ENCODE assay signal across 8 mouse cellular contexts in the genomic region with DNA sequence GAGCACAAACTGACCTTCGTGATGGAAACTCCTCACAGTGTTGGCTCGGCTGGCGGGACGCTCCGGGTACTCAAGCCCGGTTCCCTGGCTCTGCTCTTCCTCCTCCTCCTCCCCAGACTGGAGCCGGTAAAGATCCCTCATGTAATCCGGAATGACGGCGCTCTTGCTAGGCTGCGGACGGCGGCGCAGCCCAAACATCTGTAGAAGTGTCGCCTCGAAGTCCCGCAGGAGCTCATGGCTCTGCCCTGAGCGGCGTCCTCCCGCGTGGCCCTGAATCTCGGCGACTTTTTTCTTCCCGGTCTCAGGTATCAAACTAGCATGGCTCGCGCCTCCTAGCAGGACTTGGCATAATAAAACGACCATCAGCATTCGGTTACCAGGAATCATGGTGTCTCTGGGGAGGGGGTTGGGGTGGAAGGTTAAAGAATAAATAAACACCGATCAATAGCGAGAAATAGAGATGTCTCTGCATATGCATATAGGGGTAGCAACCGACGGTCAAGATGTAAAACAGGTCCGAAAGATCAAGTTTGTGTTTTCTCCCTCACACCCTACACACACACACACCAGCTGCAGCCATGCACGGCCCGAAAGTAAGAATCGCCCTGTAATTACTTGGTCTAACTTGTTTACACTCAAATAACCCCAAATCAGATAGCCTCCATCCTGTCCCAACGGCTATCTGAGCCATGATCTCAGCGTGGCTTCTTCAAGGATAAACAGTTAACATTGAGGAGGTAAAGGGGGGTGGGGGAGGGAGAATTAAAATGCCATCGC. TPM values are rescaled to one million over a fixed set of nuclear protein-coding genes. Genes with fewer than 3 reads are reported as not detected.
DNase-seq lines count a peak whose midpoint lies in the region; ATAC-seq and TF ChIP-seq lines count a peak whose summit lies in the region.

No protein-coding gene starts in this region.

- H3K4me2 ChIP-seq in limb, embryonic 14.5 days (replicated peaks; ENCODE audit: low read depth, low read length, severe bottlenecking), result peak overlapping the region; percentile 75

- H3K27ac ChIP-seq in ES-Bruce4 (ENCODE audit: insufficient read depth, low read length), result no peak overlapping the region
- H3K27ac ChIP-seq in cortical plate, adult 2 months (ENCODE audit: insufficient read depth, low read length), result no peak overlapping the region
- H3K27ac ChIP-seq in limb, embryonic 14.5 days (replicated peaks; ENCODE audit: low read depth, low read length), result peak overlapping the region; percentile 70
- no peak overlapping the region for H3K27ac ChIP-seq in olfactory bulb, adult 2 months (ENCODE audit: insufficient read depth, low read depth, low read length)

- H3K4me3 ChIP-seq in ES-Bruce4 (ENCODE audit: low read depth, low read length), result peak overlapping the region; percentile 57
- peak overlapping the region; percentile 21 for H3K4me3 ChIP-seq in cortical plate, adult 2 months (ENCODE audit: insufficient read depth, low read length)
- H3K4me3 ChIP-seq in limb, embryonic 14.5 days (replicated peaks; ENCODE audit: low read length), result peak overlapping the region; percentile 60
- H3K4me3 ChIP-seq in olfactory bulb, adult 2 months (ENCODE audit: insufficient read depth, low read depth, low read length), result peak overlapping the region; percentile 31

- ATAC-seq in limb, embryonic 14.5 days (ENCODE audit: low FRiP score, low read depth), result no peak

- peak overlapping the region; percentile 70 for H3K9ac ChIP-seq in ES-Bruce4 (ENCODE audit: low read depth, poor library complexity, severe bottlenecking)
- peak overlapping the region; percentile 62 for H3K9ac ChIP-seq in limb, embryonic 14.5 days (ENCODE audit: low read depth, low read length, severe bottlenecking)

- no peak for TF ChIP-seq CTCF in ES-Bruce4 (IDR thresholded peaks at IDR 0.05; ENCODE audit: low read depth, low read length)
- TF ChIP-seq CTCF in cortical plate, adult 2 months (IDR thresholded peaks at IDR 0.05; ENCODE audit: extremely low read depth, insufficient read depth, low read length), result no peak
- no peak for TF ChIP-seq CTCF in olfactory bulb, adult 2 months (IDR thresholded peaks at IDR 0.05; ENCODE audit: insufficient read depth, low read depth, low read length)

- intact Hi-C loops in heart, postnatal 36 days (cut with DNase I), result loop anchor here (2.0 to 5.0 kb wide), 7 partner anchors 84 to 729 kb away; a partner anchor contains a TSS

- no peak for TF ChIP-seq EP300 in ES-Bruce4 (IDR thresholded peaks at IDR 0.05; ENCODE audit: insufficient read depth, low read depth, low read length)

- no peaks in the 10 kb centered on the region for H3K4me1 ChIP-seq in ES-Bruce4 (ENCODE audit: control insufficient read depth, insufficient read depth, low read length)
- H3K4me1 ChIP-seq in cortical plate, adult 2 months (ENCODE audit: control insufficient read depth, insufficient read depth, low read length), result no peaks in the 10 kb centered on the region
- peaks cover 29% of the 10 kb centered on the region for H3K4me1 ChIP-seq in limb, embryonic 14.5 days (ENCODE audit: control insufficient read depth, insufficient read depth, low read length)
- H3K4me1 ChIP-seq in olfactory bulb, adult 2 months (ENCODE audit: control insufficient read depth, insufficient read depth, low read length), result peaks cover 28% of the 10 kb centered on the region

- TF ChIP-seq POLR2A in ES-Bruce4 (IDR thresholded peaks at IDR 0.05; ENCODE audit: insufficient read depth, low read length), result no peak
- no peak for TF ChIP-seq POLR2A in cortical plate, adult 2 months (IDR thresholded peaks at IDR 0.05; ENCODE audit: extremely low read depth, insufficient read depth, low read length)
- TF ChIP-seq POLR2A in limb, embryonic 14.5 days (IDR thresholded peaks at IDR 0.05; ENCODE audit: borderline replicate concordance, extremely low read depth, insufficient read depth, insufficient read length), result no peak
- no peak for TF ChIP-seq POLR2A in olfactory bulb, adult 2 months (IDR thresholded peaks at IDR 0.05; ENCODE audit: insufficient read depth, low read depth, low read length)

- peaks cover 14% of the 10 kb centered on the region for H3K36me3 ChIP-seq in ES-Bruce4 (ENCODE audit: control insufficient read depth, insufficient read depth, low read length, poor library complexity, severe bottlenecking)
- peaks cover 8% of the 10 kb centered on the region for H3K36me3 ChIP-seq in limb, embryonic 14.5 days (ENCODE audit: control insufficient read depth, insufficient read depth, low read length)

- H3K27me3 ChIP-seq in ES-Bruce4 (ENCODE audit: control insufficient read depth, insufficient read depth, low read length, poor library complexity, severe bottlenecking), result 0 out of 2 replicates have a peak, but pooled peaks cover 4% of the 10 kb centered on the region
- peaks cover 14% of the 10 kb centered on the region; the same call in 1 of the 2 replicates for H3K27me3 ChIP-seq in limb, embryonic 14.5 days (ENCODE audit: control insufficient read depth, insufficient read depth, low read length)

- H3K9me3 ChIP-seq in ES-Bruce4 (replicated peaks; ENCODE audit: control insufficient read depth, insufficient read depth, low read length, poor library complexity, severe bottlenecking), result no peaks in the 10 kb centered on the region
- no peaks in the 10 kb centered on the region for H3K9me3 ChIP-seq in limb, embryonic 14.5 days (ENCODE audit: control insufficient read depth, low read length)

- peak; percentile 26 to 37 for DNase-seq in heart, postnatal 36 days
- DNase-seq in limb, embryonic 14.5 days (ENCODE audit: low spot score), result peak; percentile 42
- DNase-seq in layer of hippocampus, postnatal 14 days (ENCODE audit: low spot score in 2 of 2), result no peak
- DNase-seq in cerebellum, postnatal 36 days, result no peak
- no peak for DNase-seq in right cerebral cortex, adult 2 months (ENCODE audit: low spot score in 2 of 2)

- WGBS in limb, embryonic 14.5 days, result under 1% methylated on average over 39 of the region's 39 CpGs
- WGBS in olfactory bulb, adult 2 months, result 3% methylated on average over 39 of the region's 39 CpGs

RNA-seq across cellular contexts. Expression of a gene that starts 4.6 kb away (rescaled TPM):
- polyA plus RNA-seq in ES-Bruce4 (2011; ENCODE audit: insufficient read depth, insufficient read length, low read depth, missing spikeins), result 22.0 and 27.9 TPM in 2 replicates
- 6.9 and 7.7 TPM in 2 replicates for polyA plus RNA-seq in cortical plate, adult 2 months (2012; rRNA removed)
- total RNA-seq in heart, postnatal 36 days (2021), result 10 to 100 TPM; 13.3 to 17.8 TPM
- 53.4 and 70.0 TPM in 2 replicates for polyA plus RNA-seq in limb, embryonic 14.5 days (2012; rRNA removed)
- 20.3 and 23.3 TPM in 2 replicates for polyA plus RNA-seq in limb, embryonic 14.5 days (2014; fragmentation: Nextera tagmentation; extraction: Ambion mirVana)
- not detected in 2 replicates for polyA plus RNA-seq in olfactory bulb, adult 2 months (2012; ENCODE audit: insufficient read depth, insufficient read length, low replicate concordance, missing spikeins)
- 10 to 100 TPM in 1 of 2 experiments, 1 to 10 TPM in 1; 7.3 to 12.3 TPM for total RNA-seq in layer of hippocampus, postnatal 14 days (2021)

RNA-seq across cellular contexts. Expression of a gene that starts 6.7 kb away (rescaled TPM):
- not detected in 2 replicates for polyA plus RNA-seq in ES-Bruce4 (2011; ENCODE audit: insufficient read depth, insufficient read length, low read depth, missing spikeins)
- not detected in 2 replicates for polyA plus RNA-seq in cortical plate, adult 2 months (2012; rRNA removed)
- not detected for total RNA-seq in heart, postnatal 36 days (2021)
- not detected in 2 replicates for polyA plus RNA-seq in limb, embryonic 14.5 days (2012; rRNA removed)
- not detected in 2 replicates for polyA plus RNA-seq in limb, embryonic 14.5 days (2014; fragmentation: Nextera tagmentation; extraction: Ambion mirVana)
- polyA plus RNA-seq in olfactory bulb, adult 2 months (2012; ENCODE audit: insufficient read depth, insufficient read length, low replicate concordance, missing spikeins), result not detected in 2 replicates
- total RNA-seq in layer of hippocampus, postnatal 14 days (2021), result not detected

Comparison
In these comparisons a context has a peak if more than half of its experiments do, and no peak if none do; other contexts are left out.
1. DNase-seq: peak in heart, postnatal 36 days (2 of 2) and limb, embryonic 14.5 days (single experiment); none in layer of hippocampus, postnatal 14 days (0 of 2), cerebellum, postnatal 36 days (0 of 2) and right cerebral cortex, adult 2 months (0 of 2).
2. Peak in every context shown above with its lines, with median percentiles within 50 percentile points of each other: H3K4me3 ChIP-seq.